Mouse (Mus musculus) brain, embryonic 14.5 days (tissue): ENCODE results near the gene Tbx21.

Source experiments
- CTCF ChIP-seq: fragments of 200-500 bp; IDR thresholded peaks from 2 replicates; pipeline ENCODE4 v1.5.1; 2012; ENCODE audit warnings: inconsistent platforms, mild to moderate bottlenecking, moderate library complexity, borderline replicate concordance; ENCODE audit not compliant: insufficient read depth, insufficient read length; ENCODE audit errors: extremely low read depth
- POLR2A ChIP-seq: fragments of 200-500 bp; IDR thresholded peaks from 2 replicates; pipeline ENCODE4 v1.6.1; 2012; ENCODE audit warnings: mild to moderate bottlenecking, inconsistent platforms, borderline replicate concordance; ENCODE audit not compliant: poor library complexity, insufficient read depth, insufficient read length, severe bottlenecking; ENCODE audit errors: extremely low read depth

GRCm38 (mm10) chr11:97160341-97160740 is 45.2 kb upstream of the Tbx21 start:
- TF ChIP-seq POLR2A, result no peak
- no peak for TF ChIP-seq CTCF
